Mouse (Mus musculus) CH12.LX (cell line): ENCODE data around the gene Ptbp1. TPM values are rescaled to one million over a fixed set of nuclear protein-coding genes. Genes with fewer than 3 reads are reported as not detected.

ENCODE experiments used
- DNase-seq: peaks from one replicate; pipeline ENCODE4 v3.0.0-alpha.2; 2013; ENCODE audit errors: extremely low read depth
- H3K27ac ChIP-seq: 2 replicates; pipeline ENCODE4 v1.5.1; 2012; ENCODE audit warnings: low read depth, mild to moderate bottlenecking, control low read depth, moderate library complexity; ENCODE audit not compliant: insufficient read depth
- H3K27me3 ChIP-seq: replicated peaks from 2 replicates; pipeline ENCODE3; 2012; ENCODE audit warnings: inconsistent platforms
- H3K36me3 ChIP-seq, 2 experiments: replicated peaks in 1 of 2; 2 replicates each; pipeline versions ENCODE3 to v1.6.1; 2012; ENCODE audit warnings: inconsistent platforms in 1 of 2, low read length in 1 of 2, mild to moderate bottlenecking in 1 of 2, mixed read lengths in 1 of 2, moderate library complexity in 1 of 2; ENCODE audit not compliant: control insufficient read depth in 1 of 2, insufficient read depth in 1 of 2
- H3K4me1 ChIP-seq, 2 experiments: 2 replicates each; pipeline ENCODE4 v1.6.1; 2012; ENCODE audit warnings: inconsistent platforms in 1 of 2, moderate library complexity in 1 of 2; ENCODE audit not compliant: insufficient read depth in 2 of 2, control insufficient read depth in 1 of 2
- H3K4me2 ChIP-seq: 2 replicates; pipeline ENCODE4 v1.6.1; 2012; ENCODE audit warnings: low read depth, mild to moderate bottlenecking, control low read depth; ENCODE audit not compliant: poor library complexity, insufficient read depth, severe bottlenecking
- H3K4me3 ChIP-seq, 3 experiments: fragments of 150-350 bp in 1 of 3; sonication (generic) in 1 of 3; replicated peaks in 1 of 3; 2 replicates each; pipeline versions ENCODE3 to v1.5.1; 2011 to 2012; ENCODE audit warnings: low read depth in 2 of 3, low read length in 2 of 3, mild to moderate bottlenecking in 2 of 3, moderate library complexity in 2 of 3, control low read depth in 1 of 3, improper control_type of control experiment in 1 of 3, inconsistent platforms in 1 of 3, mixed read lengths in 1 of 3; ENCODE audit not compliant: poor library complexity in 1 of 3
- H3K79me2 ChIP-seq: replicated peaks from 2 replicates; pipeline ENCODE4 v1.6.1; 2012; ENCODE audit warnings: mild to moderate bottlenecking, moderate library complexity; ENCODE audit not compliant: control insufficient read depth, poor library complexity, insufficient read depth, severe bottlenecking; ENCODE audit errors: extremely low read depth
- H3K9ac ChIP-seq: 2 replicates; pipeline ENCODE4 v1.6.1; 2012; ENCODE audit warnings: low read depth, mild to moderate bottlenecking, control low read depth, moderate library complexity; ENCODE audit not compliant: insufficient read depth
- H3K9me3 ChIP-seq: replicated peaks from 2 replicates; pipeline ENCODE3; 2012; ENCODE audit warnings: low read length, inconsistent platforms, mixed read lengths
- CHD2 ChIP-seq: IDR thresholded peaks from 2 replicates; pipeline ENCODE4 v1.6.1; 2011; ENCODE audit warnings: low read length, improper control_type of control experiment
- EP300 ChIP-seq: IDR thresholded peaks from 2 replicates; pipeline ENCODE4 v1.6.1; 2011; ENCODE audit warnings: low read length, improper control_type of control experiment
- GABPA ChIP-seq: IDR thresholded peaks from 2 replicates; pipeline ENCODE4 v1.6.1; 2012; ENCODE audit warnings: low read depth, low read length, improper control_type of control experiment, inconsistent platforms; ENCODE audit not compliant: insufficient replicate concordance
- HCFC1 ChIP-seq: IDR thresholded peaks from 2 replicates; pipeline ENCODE4 v1.6.1; 2012; ENCODE audit warnings: low read depth, mild to moderate bottlenecking, inconsistent platforms, low read length, improper control_type of control experiment
- IRF4 ChIP-seq: IDR thresholded peaks from 2 replicates; pipeline ENCODE4 v1.6.1; 2014; ENCODE audit warnings: low read depth, mild to moderate bottlenecking, inconsistent platforms, low read length, improper control_type of control experiment
- JUN ChIP-seq: IDR thresholded peaks from 2 replicates; pipeline ENCODE4 v1.6.1; 2011; ENCODE audit warnings: low read depth, mild to moderate bottlenecking, low read length, improper control_type of control experiment, moderate library complexity; ENCODE audit not compliant: insufficient read depth
- JUND ChIP-seq: conservative IDR thresholded peaks from 2 replicates; pipeline ENCODE4 v1.6.1; 2011; ENCODE audit warnings: low read depth, low read length, improper control_type of control experiment
- KAT2A ChIP-seq: IDR thresholded peaks from 2 replicates; pipeline ENCODE4 v1.6.1; 2012; ENCODE audit warnings: low read length, improper control_type of control experiment, inconsistent platforms; ENCODE audit not compliant: insufficient replicate concordance
- MAFK ChIP-seq: IDR thresholded peaks from 2 replicates; pipeline ENCODE4 v1.6.1; 2011; ENCODE audit warnings: low read length, improper control_type of control experiment; ENCODE audit not compliant: insufficient replicate concordance
- MAZ ChIP-seq: IDR thresholded peaks from 2 replicates; pipeline ENCODE4 v1.6.1; 2012; ENCODE audit warnings: low read depth, mild to moderate bottlenecking, inconsistent platforms, low read length, improper control_type of control experiment, moderate library complexity
- MEF2A ChIP-seq: IDR thresholded peaks from 2 replicates; pipeline ENCODE4 v1.6.1; 2014; ENCODE audit warnings: low read depth, mild to moderate bottlenecking, inconsistent platforms, low read length, improper control_type of control experiment, borderline replicate concordance
- MXI1 ChIP-seq: IDR thresholded peaks from 2 replicates; pipeline ENCODE4 v1.6.1; 2011; ENCODE audit warnings: mild to moderate bottlenecking, low read depth, low read length, improper control_type of control experiment
- MYC ChIP-seq: IDR thresholded peaks from 2 replicates; pipeline ENCODE4 v1.6.1; 2011; ENCODE audit warnings: low read depth, mild to moderate bottlenecking, improper control_type of control experiment, low read length
- NELFE ChIP-seq: IDR thresholded peaks from 2 replicates; pipeline ENCODE4 v1.6.1; 2011; ENCODE audit warnings: low read depth, low read length, improper control_type of control experiment
- NRF1 ChIP-seq: IDR thresholded peaks from 2 replicates; pipeline ENCODE4 v1.6.1; 2014; ENCODE audit warnings: low read depth, mild to moderate bottlenecking, inconsistent platforms, low read length, improper control_type of control experiment, moderate library complexity
- RCOR1 ChIP-seq: conservative IDR thresholded peaks from 2 replicates; pipeline ENCODE4 v1.6.1; 2012; ENCODE audit warnings: low read depth, mild to moderate bottlenecking, inconsistent platforms, low read length, improper control_type of control experiment
- SIN3A ChIP-seq: IDR thresholded peaks from 2 replicates; pipeline ENCODE4 v1.6.1; 2012; ENCODE audit warnings: low read length, improper control_type of control experiment, inconsistent platforms
- SMC3 ChIP-seq: IDR thresholded peaks from 2 replicates; pipeline ENCODE4 v1.6.1; 2011; ENCODE audit warnings: low read depth, low read length, improper control_type of control experiment
- TBP ChIP-seq: conservative IDR thresholded peaks from 2 replicates; pipeline ENCODE4 v1.6.1; 2011; ENCODE audit warnings: low read depth, low read length, improper control_type of control experiment
- UBTF ChIP-seq: IDR thresholded peaks from 2 replicates; pipeline ENCODE4 v1.6.1; 2012; ENCODE audit warnings: low read depth, mild to moderate bottlenecking, inconsistent platforms, low read length, improper control_type of control experiment, moderate library complexity
- USF2 ChIP-seq: conservative IDR thresholded peaks from 2 replicates; pipeline ENCODE4 v1.6.1; 2011; ENCODE audit warnings: low read depth, low read length, improper control_type of control experiment
- ZC3H11A ChIP-seq: IDR thresholded peaks from 2 replicates; pipeline ENCODE4 v1.6.1; 2012; ENCODE audit warnings: low read depth, mild to moderate bottlenecking, inconsistent platforms, low read length, improper control_type of control experiment
- ZMIZ1 ChIP-seq: IDR thresholded peaks from 2 replicates; pipeline ENCODE4 v1.6.1; 2012; ENCODE audit warnings: low read depth, mild to moderate bottlenecking, inconsistent platforms, low read length, improper control_type of control experiment
- dilution Hi-C: fragments of 300-500 bp; cut with MboI; formaldehyde crosslinking; loops from 2 replicates; pipeline ENCODE4 v1.14.3; 2020; ENCODE audit warnings: low sequenced_read_pairs; ENCODE audit not compliant: extremely low pct_unique_long_range_greater_than_20kb, extremely low pct_ligation_motif_present
- in situ Hi-C: fragments of 300-500 bp; cut with MboI; formaldehyde crosslinking; loops from 3 replicates; pipeline ENCODE4 v1.14.3; 2019; ENCODE audit warnings: low sequenced_read_pairs, low pct_ligation_motif_present, low pct_unique_long_range_greater_than_20kb, mixed read lengths
- polyA plus RNA-seq: library from polyadenylated mRNA; unstranded; fragments of >175 nt; gene quantifications from 2 replicates; pipeline ENCODE4 v1.2.1, GENCODE M21; 2012; ENCODE audit warnings: low read depth; ENCODE audit not compliant: insufficient read length
- total RNA-seq, 2 experiments: library from RNA; depleted of rRNA; stranded (reverse); fragments of 300-350 nt in 1 of 2; fragments of >200 nt in 1 of 2; gene quantifications; 2 replicates each; pipeline ENCODE4 v1.2.3; 2012 to 2014

Gene Ptbp1
- total and polyA plus RNA-seq, 3 experiments, result 252 to 497 (median 284) TPM

DNA sequence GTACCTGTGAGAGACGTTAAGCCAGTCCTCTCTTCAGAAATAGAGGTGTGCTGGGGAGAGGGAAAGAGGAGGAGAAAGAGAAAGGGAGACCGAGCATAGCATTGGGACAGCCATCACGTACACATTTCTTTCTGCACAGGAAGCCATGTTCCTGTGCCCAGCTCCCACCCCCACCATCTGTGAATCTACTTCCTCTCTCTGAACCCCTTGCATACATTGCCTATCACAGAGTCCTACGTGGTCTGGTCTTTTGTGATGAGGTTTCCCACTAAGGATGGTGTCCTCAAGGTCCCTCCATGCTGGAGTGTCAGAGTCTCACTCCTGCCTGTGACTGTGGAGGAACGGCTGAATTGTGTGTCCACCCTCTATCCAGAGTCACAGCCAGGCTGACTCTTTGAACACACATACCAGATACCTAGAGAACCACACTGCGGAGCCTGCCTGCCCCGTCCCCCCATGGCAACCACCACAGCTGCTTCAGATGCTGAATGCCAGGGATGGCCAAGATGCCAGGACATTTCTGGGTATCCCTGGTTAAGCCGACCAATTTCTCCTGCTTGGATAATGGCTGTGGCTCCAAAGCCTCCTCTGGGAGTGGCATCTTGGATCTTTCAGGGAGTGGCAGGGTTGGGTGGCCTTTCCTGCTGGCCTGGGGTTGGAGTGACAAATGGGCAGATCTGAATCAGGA is 4.1 kb upstream of the Ptbp1 start:
- H3K36me3 ChIP-seq, result peaks cover 0 to 4% of the 10 kb centered on the region in 2 experiments
- in situ Hi-C loops (no loop called here), dilution Hi-C loops (no loop called here)
- H3K9me3 ChIP-seq, result no peaks in the 10 kb centered on the region
- H3K4me1 ChIP-seq, result peaks cover 9 to 34% of the 10 kb centered on the region in 2 experiments
- H3K79me2 ChIP-seq, result peaks cover 5% of the 10 kb centered on the region
- no peak overlapping the region for H3K4me3 ChIP-seq
- H3K4me2 ChIP-seq, result no peak overlapping the region
- H3K27me3 ChIP-seq, result no peaks in the 10 kb centered on the region
- DNase-seq, result no peak
- no peak overlapping the region for H3K9ac ChIP-seq
- no peak overlapping the region for H3K27ac ChIP-seq
- no peak for TF ChIP-seq GABPA

DNA sequence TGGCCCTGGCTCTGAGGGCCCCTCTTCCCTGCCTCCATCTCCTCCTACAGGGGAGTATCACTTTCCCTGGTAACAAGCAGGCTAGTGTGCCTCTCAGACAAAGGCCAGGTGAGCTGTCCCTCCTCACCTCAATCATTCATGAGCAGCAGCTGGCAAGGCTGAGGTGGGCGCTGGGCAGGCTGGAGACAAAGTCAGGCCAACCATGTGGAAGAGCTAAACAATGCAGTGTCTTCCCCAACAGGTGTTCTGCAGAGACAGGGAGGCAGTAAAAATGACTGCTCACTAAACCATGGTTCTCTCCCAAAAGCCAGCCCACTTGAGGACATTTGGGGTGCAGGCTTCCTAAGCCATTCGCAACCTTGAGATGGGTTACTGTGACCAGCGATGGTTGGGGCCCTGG is 2.6 kb upstream of the Ptbp1 start:
- H3K27ac ChIP-seq, result peak overlapping the region; percentile 96
- H3K4me2 ChIP-seq, result peak overlapping the region; percentile 84
- no peaks in the 10 kb centered on the region for H3K27me3 ChIP-seq
- dilution Hi-C loops, result no loop called here
- H3K4me1 ChIP-seq, result peaks cover 9 to 38% of the 10 kb centered on the region in 2 experiments
- no peak for DNase-seq
- H3K36me3 ChIP-seq, result peaks cover 4 to 12% of the 10 kb centered on the region in 2 experiments
- TF ChIP-seq CHD2 (no peak), USF2 (no peak), MAZ (0 out of 2 replicates have a peak, but pooled peaks have one; percentile 23), MXI1 (0 out of 2 replicates have a peak, but pooled peaks have one; percentile 34), JUN (no peak), RCOR1 (no peak), UBTF (no peak), MYC (0 out of 2 replicates have a peak, but pooled peaks have one; percentile 9), ZC3H11A (no peak)
- TF ChIP-seq, all 38 proteins: peak for 3
- in situ Hi-C loops, result no loop called here
- H3K9ac ChIP-seq, result peak overlapping the region; percentile 97
- peak overlapping the region; percentile 3 to 90 (median 51) for H3K4me3 ChIP-seq
- H3K9me3 ChIP-seq, result no peaks in the 10 kb centered on the region
- H3K79me2 ChIP-seq, result peaks cover 21% of the 10 kb centered on the region

DNA sequence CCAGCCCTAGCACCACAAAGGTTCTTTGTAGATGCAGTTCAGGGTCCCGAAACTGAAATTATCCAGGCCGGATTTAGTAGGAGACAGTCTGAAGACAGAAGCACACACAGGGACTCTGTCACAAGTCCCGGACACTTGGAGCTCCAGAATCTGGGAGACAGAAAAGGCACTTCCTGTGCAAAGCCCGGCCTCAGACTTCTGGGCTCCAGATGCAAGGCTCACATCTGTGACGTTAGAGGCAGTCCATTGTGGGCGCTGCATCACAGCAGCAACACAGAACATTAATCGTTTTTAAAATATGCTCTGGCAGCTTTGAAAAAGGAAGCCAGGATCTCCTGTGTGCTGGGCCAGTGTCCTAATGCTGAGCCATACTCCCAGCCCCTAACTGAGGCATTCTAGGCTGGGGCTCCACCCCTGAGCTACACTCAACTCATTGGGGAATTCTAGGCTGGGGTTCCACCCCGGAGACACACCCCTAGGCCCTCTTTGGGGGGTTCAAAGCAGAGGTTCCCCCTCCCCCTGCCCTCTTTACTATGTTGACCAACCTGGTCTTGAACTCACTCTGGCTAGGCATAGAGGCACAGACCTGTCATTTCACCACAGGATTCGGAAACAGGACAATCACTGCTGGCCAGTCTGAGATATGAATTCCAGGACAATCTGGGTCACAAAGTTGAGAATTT is 2.0 kb upstream of the Ptbp1 start:
- DNase-seq, result no peak
- Histone ChIP-seq H3K27ac (peak overlapping the region; percentile 96), H3K4me1 (peaks cover 12 to 44% of the 10 kb centered on the region in 2 experiments), H3K36me3 (peaks cover 10 to 18% of the 10 kb centered on the region in 2 experiments), H3K4me2 (peak overlapping the region; percentile 84), H3K9me3 (no peaks in the 10 kb centered on the region), H3K27me3 (no peaks in the 10 kb centered on the region), H3K9ac (peak overlapping the region; percentile 97), H3K79me2 (peaks cover 27% of the 10 kb centered on the region), H3K4me3 (peak overlapping the region; percentile 51 to 90 (median 58))
- dilution Hi-C loops, result no loop called here
- in situ Hi-C loops, result no loop called here
- TF ChIP-seq JUND (no peak), TBP (no peak), SMC3 (no peak), SIN3A (no peak; the same call in 1 of the 2 replicates), MEF2A (no peak), CHD2 (peak; percentile 63), ZMIZ1 (no peak; the same call in 1 of the 2 replicates), KAT2A (no peak), NELFE (0 out of 2 replicates have a peak, but pooled peaks have one; percentile 27), NRF1 (0 out of 2 replicates have a peak, but pooled peaks have one; percentile 13), EP300 (no peak), HCFC1 (no peak), RCOR1 (no peak), MAFK (no peak), IRF4 (no peak)
